Mouse (Mus musculus): ENCODE results near the gene Dusp15.

- TF ChIP-seq CTCF (IDR thresholded peaks at IDR 0.05; ENCODE audit: control insufficient read depth, insufficient read depth, insufficient read length) (no peak), USF1 (IDR thresholded peaks at IDR 0.05; ENCODE audit: low read depth) (no peak), MAX (IDR thresholded peaks at IDR 0.05) (no peak), MYOD1 (IDR thresholded peaks at IDR 0.05; ENCODE audit: control insufficient read depth, insufficient read length, low read depth) (no peak), CEBPB (IDR thresholded peaks at IDR 0.05; ENCODE audit: low read depth) (no peak), MYOG (IDR thresholded peaks at IDR 0.05; ENCODE audit: control insufficient read depth, extremely low read depth, insufficient read length) (no peak)
These were observed 36.0 kb downstream of the Dusp15 start for GRCm38 (mm10) chr2:152915453-152915852.

Measured in C2C12 (cell line).